Mouse (Mus musculus): ENCODE measurements around the gene Sh3tc1. TPM values are rescaled to one million over a fixed set of nuclear protein-coding genes. Genes with fewer than 3 reads are reported as not detected.

Gene Sh3tc1
- polyA plus RNA-seq, 1 experiment from 2014 or later, result 3.6 TPM

DNA sequence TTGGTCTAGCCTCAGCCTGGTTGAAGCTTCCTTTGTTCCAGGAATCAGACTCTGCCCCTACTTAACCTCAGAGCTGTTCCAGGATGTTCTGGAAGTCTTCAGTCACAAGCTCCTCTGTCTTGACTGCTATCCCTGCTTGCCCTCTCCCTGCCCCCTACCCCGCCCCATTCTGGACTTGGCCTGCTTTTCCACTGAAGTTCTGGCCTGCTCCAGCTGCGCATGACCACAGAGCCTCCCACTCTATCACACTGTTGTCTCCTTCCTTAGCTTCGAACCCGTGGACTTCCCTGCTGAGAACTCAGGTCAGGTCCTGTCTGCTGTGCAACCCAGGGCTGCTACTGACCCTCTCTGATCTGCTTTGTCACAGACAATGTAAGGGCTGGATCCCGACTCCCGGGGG is 26.1 kb upstream of the Sh3tc1 start:
- no peak overlapping the region for H3K27ac ChIP-seq
- H3K4me3 ChIP-seq, result no peak overlapping the region
- H3K4me1 ChIP-seq, result no peaks in the 10 kb centered on the region
- H3K4me2 ChIP-seq (replicated peaks), result no peak overlapping the region
- H3K9ac ChIP-seq, result no peak overlapping the region
- ATAC-seq (ENCODE audit: low FRiP score, low read depth), result no peak
- WGBS, result 85% methylated on average over 6 of the region's 6 CpGs
- no peaks in the 10 kb centered on the region for H3K36me3 ChIP-seq
- 0 out of 2 replicates have a peak, but pooled peaks cover under 1% of the 10 kb centered on the region for H3K27me3 ChIP-seq (replicated peaks)
- no peaks in the 10 kb centered on the region for H3K9me3 ChIP-seq

- Histone ChIP-seq H3K4me3 (no peak overlapping the region), H3K27ac (no peak overlapping the region), H3K9me3 (no peaks in the 10 kb centered on the region), H3K9ac (no peak overlapping the region), H3K4me2 (replicated peaks) (no peak overlapping the region), H3K36me3 (no peaks in the 10 kb centered on the region), H3K4me1 (peaks cover 6% of the 10 kb centered on the region), H3K27me3 (replicated peaks) (peaks cover 29% of the 10 kb centered on the region)
- no peak for ATAC-seq (ENCODE audit: low FRiP score, low read depth)
- WGBS, result 84% methylated on average over 10 of the region's 10 CpGs
These were observed 23.1 kb upstream of the Sh3tc1 start for GRCm38 (mm10) chr5:35762850-35763249.

DNA sequence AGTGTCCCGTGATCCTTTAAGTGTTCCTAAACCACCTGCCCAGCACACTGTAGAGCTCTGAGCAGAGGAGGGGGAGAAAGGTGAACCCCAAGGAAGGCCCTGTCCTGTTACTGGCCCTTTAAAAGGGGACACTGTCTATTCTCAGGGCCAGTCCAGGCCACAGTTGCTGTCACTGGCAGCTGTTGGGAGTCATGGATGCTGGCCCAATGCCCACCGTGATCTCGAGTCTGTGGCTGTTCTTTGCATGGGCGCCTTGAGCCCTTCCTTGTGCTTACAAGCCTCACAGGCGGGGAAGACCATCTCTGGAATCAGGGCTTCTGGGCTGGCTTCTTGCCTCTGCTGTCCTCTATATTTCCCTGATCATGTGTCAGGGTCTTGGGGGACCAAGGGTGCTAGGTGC is 22.6 kb upstream of the Sh3tc1 start:
- no peaks in the 10 kb centered on the region for H3K9me3 ChIP-seq
- 77% methylated on average over 5 of the region's 5 CpGs for WGBS
- peaks cover 6% of the 10 kb centered on the region for H3K4me1 ChIP-seq
- ATAC-seq (ENCODE audit: low FRiP score, low read depth), result no peak
- no peak overlapping the region for H3K27ac ChIP-seq
- no peak overlapping the region for H3K4me2 ChIP-seq (replicated peaks)
- peaks cover 31% of the 10 kb centered on the region for H3K27me3 ChIP-seq (replicated peaks)
- H3K36me3 ChIP-seq, result no peaks in the 10 kb centered on the region
- no peak overlapping the region for H3K4me3 ChIP-seq
- no peak overlapping the region for H3K9ac ChIP-seq

- Histone ChIP-seq H3K4me3 (no peak overlapping the region), H3K36me3 (no peaks in the 10 kb centered on the region), H3K27ac (no peak overlapping the region), H3K4me2 (replicated peaks) (no peak overlapping the region), H3K9me3 (no peaks in the 10 kb centered on the region), H3K4me1 (peaks cover 11% of the 10 kb centered on the region), H3K9ac (no peak overlapping the region), H3K27me3 (replicated peaks) (peaks cover 31% of the 10 kb centered on the region)
- 77% methylated on average over 5 of the region's 5 CpGs for WGBS
- ATAC-seq (ENCODE audit: low FRiP score, low read depth), result no peak
These were observed 21.5 kb upstream of the Sh3tc1 start for GRCm38 (mm10) chr5:35761323-35761722.

DNA sequence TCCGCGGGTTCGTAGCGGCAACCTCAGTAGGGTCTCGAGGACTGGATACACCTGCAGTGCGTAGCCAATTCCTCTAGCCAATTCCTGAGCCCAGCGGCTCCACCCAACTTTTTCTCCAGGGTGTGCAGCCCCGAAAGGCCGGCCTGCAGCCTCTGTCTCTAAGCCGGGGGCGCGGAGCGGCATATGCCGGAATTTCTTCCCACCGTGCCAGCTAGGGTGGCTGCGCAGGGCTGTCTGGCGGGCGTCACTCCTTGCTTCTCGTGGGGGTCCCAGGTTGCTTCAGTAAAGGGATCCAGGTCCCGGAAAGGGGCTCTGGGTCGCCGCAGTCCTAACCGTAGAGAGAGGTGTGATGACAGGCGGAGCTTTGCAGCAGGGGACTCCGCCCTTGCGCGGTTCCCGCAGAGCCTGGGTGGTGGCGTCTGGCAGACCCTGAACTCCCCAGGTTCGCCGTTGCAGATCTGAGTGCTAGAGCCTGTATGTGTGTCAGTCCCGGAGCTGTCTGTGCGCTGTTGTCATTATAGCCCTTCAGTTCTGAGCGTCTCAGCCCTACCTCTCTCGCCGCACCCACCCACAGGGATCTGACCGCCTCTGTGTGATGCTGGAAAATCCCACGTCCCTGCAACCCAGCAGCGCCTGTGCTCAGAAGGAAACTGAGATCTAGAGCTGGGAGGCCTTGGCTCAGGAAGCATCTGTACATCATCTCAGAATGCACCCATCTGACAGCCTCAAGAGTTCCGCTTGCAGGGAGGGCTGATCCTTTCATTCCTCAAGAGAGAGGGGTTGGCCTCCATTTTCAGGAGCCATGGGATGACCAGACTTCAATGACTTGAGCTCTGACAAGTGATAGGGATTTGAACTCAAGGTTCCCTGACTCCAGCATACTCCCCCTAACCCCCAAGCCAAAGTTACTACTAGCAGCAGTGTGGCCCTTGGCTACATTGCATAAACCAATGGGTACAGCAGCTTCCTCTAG is 18.6 kb upstream of the Sh3tc1 start:
- Histone ChIP-seq H3K9ac (peak overlapping the region; percentile 51), H3K4me1 (peaks cover 11% of the 10 kb centered on the region), H3K4me2 (replicated peaks) (peak overlapping the region; percentile 97), H3K36me3 (no peaks in the 10 kb centered on the region), H3K4me3 (peak overlapping the region; percentile 46), H3K27ac (no peak overlapping the region), H3K27me3 (replicated peaks) (peaks cover 31% of the 10 kb centered on the region), H3K9me3 (no peaks in the 10 kb centered on the region)
- 2% methylated on average over 40 of the region's 40 CpGs for whole genome bisulfite sequencing
- no peak; the same call in none of the 2 replicates for ATAC-seq (ENCODE audit: low FRiP score, low read depth)

GRCm38 (mm10) chr5:35757639-35758001 is 17.8 kb upstream of the Sh3tc1 start, which contains the start of gene Ablim2:
TSS of gene Ablim2 (plus strand) at chr5:35757880.
- H3K4me1 ChIP-seq, result peaks cover 11% of the 10 kb centered on the region
- no peaks in the 10 kb centered on the region for H3K9me3 ChIP-seq
- peak within 1 kb of the TSS; percentile 51 for H3K9ac ChIP-seq
- peaks cover 31% of the 10 kb centered on the region for H3K27me3 ChIP-seq (replicated peaks)
- H3K27ac ChIP-seq, result no peak within 1 kb of the TSS
- H3K4me2 ChIP-seq (replicated peaks), result peak within 1 kb of the TSS; percentile 97
- WGBS, result under 1% methylated on average over 35 of the region's 35 CpGs
- peak; percentile 97 for ATAC-seq (ENCODE audit: low FRiP score, low read depth)
- H3K36me3 ChIP-seq, result no peaks in the 10 kb centered on the region
- peak within 1 kb of the TSS; percentile 46 for H3K4me3 ChIP-seq

DNA sequence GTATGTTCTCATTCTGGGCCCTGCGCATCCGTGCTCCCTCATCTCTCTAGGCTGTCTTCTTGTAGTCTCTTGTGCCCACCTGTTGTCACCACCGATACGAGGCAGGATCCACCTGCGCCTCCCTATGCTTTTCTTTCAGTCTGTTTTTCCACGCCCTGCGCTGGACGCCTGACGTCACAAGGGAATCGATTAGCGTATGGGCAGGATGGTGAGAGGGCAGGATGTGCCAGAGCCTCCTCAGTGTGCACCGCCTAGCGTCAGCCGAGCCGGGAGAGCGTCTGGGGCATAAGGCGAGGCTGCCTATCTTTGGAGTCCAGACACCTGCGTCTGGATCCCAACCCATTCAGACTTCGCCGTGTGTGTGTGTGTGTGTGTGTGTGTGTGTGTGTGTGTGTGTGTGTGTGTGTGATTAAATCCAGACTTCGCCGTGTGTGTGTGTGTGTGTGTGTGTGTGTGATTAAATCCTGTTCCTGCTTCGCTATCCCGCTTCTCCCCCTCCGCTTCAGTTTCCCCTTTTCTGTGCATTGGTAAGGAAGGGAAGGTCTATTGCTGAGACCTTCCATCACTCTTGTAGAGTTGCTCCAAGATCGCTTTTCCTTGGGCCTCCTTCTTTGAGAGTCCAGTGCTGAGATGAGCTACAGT is 17.3 kb upstream of the Sh3tc1 start:
- Histone ChIP-seq H3K4me1 (peaks cover 11% of the 10 kb centered on the region), H3K9me3 (no peaks in the 10 kb centered on the region), H3K27me3 (replicated peaks) (peaks cover 31% of the 10 kb centered on the region), H3K4me2 (replicated peaks) (peak overlapping the region; percentile 97), H3K9ac (peak overlapping the region; percentile 36), H3K36me3 (no peaks in the 10 kb centered on the region), H3K4me3 (peak overlapping the region; percentile 46), H3K27ac (no peak overlapping the region)
- peak; percentile 45; the same call in 1 of the 2 replicates for ATAC-seq (ENCODE audit: low FRiP score, low read depth)
- 10% methylated on average over 21 of the region's 26 CpGs for WGBS

DNA sequence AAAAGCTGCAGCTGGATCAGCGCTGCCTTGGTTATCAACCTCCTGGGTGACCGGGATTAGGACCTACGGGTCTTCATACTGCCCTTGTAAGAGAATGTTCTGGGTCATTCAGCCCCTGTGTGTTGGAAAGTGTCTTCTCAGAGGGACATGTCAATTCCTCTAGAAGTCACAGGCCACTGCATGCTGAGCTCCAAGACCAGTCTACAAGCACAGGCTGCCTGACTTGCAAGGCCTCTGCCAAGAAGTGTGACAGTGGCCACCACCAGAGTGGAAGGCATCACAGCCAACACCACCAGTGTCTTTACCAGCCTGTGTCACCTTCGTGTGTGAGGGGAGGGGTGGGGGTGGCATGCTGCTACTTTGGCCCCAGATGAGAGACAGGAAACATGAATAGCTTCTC is 16.2 kb upstream of the Sh3tc1 start:
- no peak overlapping the region for H3K9ac ChIP-seq
- no peak for ATAC-seq (ENCODE audit: low FRiP score, low read depth)
- H3K4me3 ChIP-seq, result no peak overlapping the region
- no peak overlapping the region for H3K4me2 ChIP-seq (replicated peaks)
- H3K27ac ChIP-seq, result no peak overlapping the region
- H3K27me3 ChIP-seq (replicated peaks), result peaks cover 31% of the 10 kb centered on the region
- no peaks in the 10 kb centered on the region for H3K9me3 ChIP-seq
- peaks cover 11% of the 10 kb centered on the region for H3K4me1 ChIP-seq
- H3K36me3 ChIP-seq, result no peaks in the 10 kb centered on the region
- WGBS, result 68% methylated on average over 4 of the region's 4 CpGs

DNA sequence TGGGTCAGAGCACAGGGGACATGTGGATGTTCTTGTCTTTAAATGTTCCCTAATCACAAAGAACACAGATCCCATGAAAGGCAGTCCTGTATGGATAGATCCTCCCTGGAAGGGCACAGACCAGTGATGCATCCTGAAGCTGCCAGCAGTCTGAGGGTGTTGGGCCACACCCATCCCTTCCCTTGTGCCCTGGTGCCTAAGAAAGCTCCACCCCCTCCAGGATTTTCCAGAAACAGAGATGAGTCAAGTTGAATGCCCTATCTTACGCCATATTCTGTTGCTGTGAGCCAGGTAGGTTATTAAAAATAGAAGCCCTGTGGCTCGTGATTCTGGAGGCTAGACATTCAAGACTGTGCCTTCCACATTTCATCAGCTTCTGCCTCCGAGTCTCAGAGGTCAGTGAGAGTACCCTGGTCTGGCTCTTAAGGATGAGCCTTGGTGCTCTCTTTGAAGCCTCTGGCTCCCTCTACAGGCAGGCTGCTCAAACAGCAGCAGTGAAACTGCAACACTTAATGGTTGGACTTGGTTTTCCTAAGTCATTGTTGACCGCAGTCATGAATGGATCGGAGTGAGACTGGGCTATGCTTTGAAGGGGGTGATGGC is 15.4 kb upstream of the Sh3tc1 start:
- H3K4me3 ChIP-seq, result no peak overlapping the region
- peaks cover 11% of the 10 kb centered on the region for H3K4me1 ChIP-seq
- ATAC-seq (ENCODE audit: low FRiP score, low read depth), result no peak
- no peaks in the 10 kb centered on the region for H3K36me3 ChIP-seq
- no peak overlapping the region for H3K27ac ChIP-seq
- H3K4me2 ChIP-seq (replicated peaks), result no peak overlapping the region
- no peak overlapping the region for H3K9ac ChIP-seq
- H3K9me3 ChIP-seq, result no peaks in the 10 kb centered on the region
- peaks cover 26% of the 10 kb centered on the region for H3K27me3 ChIP-seq (replicated peaks)
- WGBS, result 21% methylated on average over 5 of the region's 5 CpGs

DNA sequence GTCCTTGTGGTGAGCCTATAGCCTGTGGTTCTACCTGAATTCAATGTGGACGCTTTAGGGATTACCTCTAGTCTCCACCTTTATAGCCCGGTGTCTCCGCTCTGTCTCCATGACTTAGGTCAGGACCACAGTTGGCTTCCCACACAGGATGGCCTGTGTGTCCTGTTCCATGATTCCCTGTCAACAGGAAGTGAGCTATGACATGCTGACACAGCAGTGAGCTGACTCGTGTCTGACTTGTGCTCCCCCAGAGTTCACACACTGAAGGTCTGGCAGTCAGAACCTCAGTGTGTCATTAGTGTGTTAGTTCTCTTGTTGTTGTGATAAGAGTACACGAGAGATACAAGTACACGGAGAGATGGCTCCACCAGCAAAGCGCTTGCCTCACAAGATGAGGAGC is 11.2 kb upstream of the Sh3tc1 start:
- Histone ChIP-seq H3K9me3 (no peaks in the 10 kb centered on the region), H3K4me3 (no peak overlapping the region), H3K4me2 (replicated peaks) (no peak overlapping the region), H3K27ac (no peak overlapping the region), H3K27me3 (replicated peaks) (no peaks in the 10 kb centered on the region), H3K36me3 (no peaks in the 10 kb centered on the region), H3K9ac (no peak overlapping the region), H3K4me1 (no peaks in the 10 kb centered on the region)
- WGBS, result 83% methylated on average over 7 of the region's 7 CpGs
- ATAC-seq (ENCODE audit: low FRiP score, low read depth), result no peak

DNA sequence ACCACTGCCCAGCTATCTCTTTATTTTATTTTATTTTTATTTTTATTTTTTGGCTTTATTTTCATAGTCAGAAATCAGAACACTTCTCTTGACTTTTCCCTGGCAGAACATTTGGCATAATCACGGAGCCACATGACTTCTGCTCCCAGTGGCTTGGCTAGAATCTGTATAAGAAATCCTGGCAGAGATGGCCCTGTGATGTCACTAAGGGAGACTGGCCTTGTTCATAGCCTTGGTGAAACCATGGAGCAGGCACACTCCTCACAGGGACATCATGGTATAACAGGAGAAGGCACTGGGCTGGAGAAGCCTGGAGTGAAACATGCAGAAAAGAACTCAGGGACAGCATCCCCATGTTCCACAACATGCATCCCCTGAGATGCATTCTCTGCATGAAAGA is 10.2 kb upstream of the Sh3tc1 start:
- ATAC-seq (ENCODE audit: low FRiP score, low read depth), result no peak
- H3K4me3 ChIP-seq, result no peak overlapping the region
- no peaks in the 10 kb centered on the region for H3K4me1 ChIP-seq
- 88% methylated on average over 1 of the region's 1 CpGs for WGBS
- no peaks in the 10 kb centered on the region for H3K27me3 ChIP-seq (replicated peaks)
- no peaks in the 10 kb centered on the region for H3K36me3 ChIP-seq
- no peaks in the 10 kb centered on the region for H3K9me3 ChIP-seq
- no peak overlapping the region for H3K9ac ChIP-seq
- no peak overlapping the region for H3K27ac ChIP-seq
- no peak overlapping the region for H3K4me2 ChIP-seq (replicated peaks)

DNA sequence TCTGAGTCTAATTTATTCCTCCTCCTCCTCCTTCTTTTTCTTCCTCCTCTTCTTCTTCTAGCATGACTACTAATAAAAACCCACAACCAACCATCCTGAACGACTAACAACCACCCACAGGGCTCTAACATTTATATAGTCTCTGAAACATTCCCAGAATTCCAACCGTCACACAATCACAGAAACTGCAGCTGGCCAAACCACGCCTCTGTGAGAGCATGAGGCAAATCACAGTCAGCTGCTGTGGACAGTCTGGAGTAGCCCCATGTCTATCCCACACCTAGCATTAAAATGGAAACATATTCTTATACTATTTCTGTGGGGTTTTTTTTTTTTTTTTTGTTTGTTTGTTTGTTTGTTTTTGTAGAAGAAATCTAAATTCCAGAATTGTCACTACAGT is 9.6 kb upstream of the Sh3tc1 start:
- Histone ChIP-seq H3K4me3 (no peak overlapping the region), H3K4me1 (no peaks in the 10 kb centered on the region), H3K9ac (no peak overlapping the region), H3K27me3 (replicated peaks) (no peaks in the 10 kb centered on the region), H3K36me3 (no peaks in the 10 kb centered on the region), H3K9me3 (no peaks in the 10 kb centered on the region), H3K4me2 (replicated peaks) (no peak overlapping the region), H3K27ac (no peak overlapping the region)
- WGBS, result 51% methylated on average over 3 of the region's 3 CpGs
- no peak for ATAC-seq (ENCODE audit: low FRiP score, low read depth)
